Mouse (Mus musculus) frontal cortex, adult 2 months (tissue): ENCODE measurements around the gene R3hdm1. TPM values are rescaled to one million over a fixed set of nuclear protein-coding genes. Genes with fewer than 3 reads are reported as not detected.

Experiments
- DNase-seq, 2 experiments: peaks; one replicate each; pipeline ENCODE4 v3.0.0; 2022; ENCODE audit warnings: low spot score in 1 of 2; ENCODE audit errors: extremely low spot score in 1 of 2
- polyA plus RNA-seq: library from polyadenylated mRNA; depleted of rRNA; stranded (reverse); fragments of >200 nt; gene quantifications from 2 replicates; pipeline ENCODE4 v1.2.3, GENCODE M21; 2012; rRNA removed

The R3hdm1 gene
- polyA plus RNA-seq, 1 experiment, result 352 TPM

GRCm38 (mm10) chr1:128282924-128283323 is 179.8 kb downstream of the R3hdm1 start:
- no peak for DNase-seq

- no peak for DNase-seq
Observed at GRCm38 (mm10) chr1:128284157-128284690, 181.1 kb downstream of the R3hdm1 start.

GRCm38 (mm10) chr1:128285136-128285535 is 182.0 kb downstream of the R3hdm1 start:
- no peak for DNase-seq

Other genes starting within 250 kb of the R3hdm1 start
- gene Map3k19, start 248.3 kb upstream of the R3hdm1 start, polyA plus RNA-seq, result 2.2 and 3.0 TPM in 2 replicates
- 43.3 and 46.5 TPM in 2 replicates for gene Rab3gap1, start 234.5 kb upstream of the R3hdm1 start, polyA plus RNA-seq
- gene Zranb3, start 254 bp upstream of the R3hdm1 start, polyA plus RNA-seq, result 5.7 and 6.1 TPM in 2 replicates
- gene Ubxn4, start 140.7 kb downstream of the R3hdm1 start, polyA plus RNA-seq, result 43.4 and 45.9 TPM in 2 replicates
- 0.42 and 0.92 TPM in 2 replicates for gene Lct, start 225.0 kb downstream of the R3hdm1 start, polyA plus RNA-seq